Mouse (Mus musculus): ENCODE results near the gene Gm35315. TPM values are rescaled to one million over a fixed set of nuclear protein-coding genes. Genes with fewer than 3 reads are reported as not detected.

Gm35315 gene
- polyA plus RNA-seq, 1 experiment from 2014 or later = 0.92 TPM

Other genes starting within 250 kb of the Gm35315 start
- 0.47 and 1.0 TPM in 2 replicates for gene Gm15446, start 171.0 kb downstream of the Gm35315 start, polyA plus RNA-seq (2015; fragmentation: Nextera tagmentation; extraction: Ambion mirVana)
- 19.2 and 20.1 TPM in 2 replicates for gene Zfp932, start 97.9 kb downstream of the Gm35315 start, polyA plus RNA-seq (2015; fragmentation: Nextera tagmentation; extraction: Ambion mirVana)
- gene Gm17655, start 21.9 kb downstream of the Gm35315 start, polyA plus RNA-seq (2015; fragmentation: Nextera tagmentation; extraction: Ambion mirVana) = 2.3 and 3.8 TPM in 2 replicates
- gene Plcxd1, start 5.5 kb upstream of the Gm35315 start, polyA plus RNA-seq (2015; fragmentation: Nextera tagmentation; extraction: Ambion mirVana) = 1.9 and 3.9 TPM in 2 replicates
- gene Gtpbp6, start 13.8 kb upstream of the Gm35315 start, polyA plus RNA-seq (2015; fragmentation: Nextera tagmentation; extraction: Ambion mirVana) = 38.2 and 38.4 TPM in 2 replicates
- gene Zfp605, start 15.7 kb upstream of the Gm35315 start, polyA plus RNA-seq (2015; fragmentation: Nextera tagmentation; extraction: Ambion mirVana) = 4.5 and 4.8 TPM in 2 replicates
- 39.9 and 40.7 TPM in 2 replicates for gene Chfr, start 41.4 kb upstream of the Gm35315 start, polyA plus RNA-seq (2015; fragmentation: Nextera tagmentation; extraction: Ambion mirVana)
- 23.9 and 25.1 TPM in 2 replicates for gene Golga3, start 82.3 kb upstream of the Gm35315 start, polyA plus RNA-seq (2015; fragmentation: Nextera tagmentation; extraction: Ambion mirVana)
- 26.6 and 28.2 TPM in 2 replicates for gene Ankle2, start 136.6 kb upstream of the Gm35315 start, polyA plus RNA-seq (2015; fragmentation: Nextera tagmentation; extraction: Ambion mirVana)
- 57.9 and 59.2 TPM in 2 replicates for gene Pgam5, start 175.5 kb upstream of the Gm35315 start, polyA plus RNA-seq (2015; fragmentation: Nextera tagmentation; extraction: Ambion mirVana)
- 4.9 and 6.6 TPM in 2 replicates for gene Pxmp2, start 191.8 kb upstream of the Gm35315 start, polyA plus RNA-seq (2015; fragmentation: Nextera tagmentation; extraction: Ambion mirVana)
- gene Pole, start 191.9 kb upstream of the Gm35315 start, polyA plus RNA-seq (2015; fragmentation: Nextera tagmentation; extraction: Ambion mirVana) = 21.4 and 21.7 TPM in 2 replicates
- 1.2 and 2.7 TPM in 2 replicates for gene P2rx2, start 248.8 kb upstream of the Gm35315 start, polyA plus RNA-seq (2015; fragmentation: Nextera tagmentation; extraction: Ambion mirVana)

All from embryonic facial prominence, embryonic 15.5 days (tissue).